Mouse (Mus musculus) lung, adult 2 months (tissue): ENCODE data around the gene Ccdc163. TPM values are rescaled to one million over a fixed set of nuclear protein-coding genes. Genes with fewer than 3 reads are reported as not detected.
A peak's percentile ranks its signal among the peaks of the same experiment; 100 is the strongest.

ENCODE experiments used
- DNase-seq: peaks from one replicate; pipeline ENCODE4 v3.0.0; 2022
- H3K4me1 ChIP-seq: fragments of 200-500 bp; 2 replicates; pipeline ENCODE4 v1.6.1; 2011; ENCODE audit warnings: low read length; ENCODE audit not compliant: control insufficient read depth, insufficient read depth
- H3K4me3 ChIP-seq: fragments of 200-500 bp; replicated peaks from 2 replicates; pipeline ENCODE3; 2011; ENCODE audit warnings: low read depth, mild to moderate bottlenecking, control low read depth, low read length; ENCODE audit errors: extremely low read depth
- CTCF ChIP-seq: fragments of 200-500 bp; IDR thresholded peaks from 2 replicates; pipeline ENCODE4 v1.5.1; 2011; ENCODE audit warnings: mild to moderate bottlenecking, low read length, control low read depth; ENCODE audit not compliant: insufficient read depth
- POLR2A ChIP-seq: fragments of 200-500 bp; IDR thresholded peaks from 2 replicates; pipeline ENCODE4 v1.6.1; 2011; ENCODE audit warnings: low read depth, mild to moderate bottlenecking, control low read depth, low read length, borderline replicate concordance; ENCODE audit errors: extremely low read depth
- WGBS: fragments of 180-500 bp; shearing (Covaris S2); methylation state at CpG from one replicate; pipeline ENCODE4 v1.1.7; 2018; 5-methylcytosine and 5-hydroxymethylcytosine counted together
- polyA plus RNA-seq: library from polyadenylated mRNA; depleted of rRNA; stranded (reverse); fragments of >200 nt; gene quantifications from 2 replicates; pipeline ENCODE4 v1.2.3, GENCODE M21; 2012

Ccdc163 gene
- polyA plus RNA-seq, 1 experiment, result 27.4 TPM

DNA sequence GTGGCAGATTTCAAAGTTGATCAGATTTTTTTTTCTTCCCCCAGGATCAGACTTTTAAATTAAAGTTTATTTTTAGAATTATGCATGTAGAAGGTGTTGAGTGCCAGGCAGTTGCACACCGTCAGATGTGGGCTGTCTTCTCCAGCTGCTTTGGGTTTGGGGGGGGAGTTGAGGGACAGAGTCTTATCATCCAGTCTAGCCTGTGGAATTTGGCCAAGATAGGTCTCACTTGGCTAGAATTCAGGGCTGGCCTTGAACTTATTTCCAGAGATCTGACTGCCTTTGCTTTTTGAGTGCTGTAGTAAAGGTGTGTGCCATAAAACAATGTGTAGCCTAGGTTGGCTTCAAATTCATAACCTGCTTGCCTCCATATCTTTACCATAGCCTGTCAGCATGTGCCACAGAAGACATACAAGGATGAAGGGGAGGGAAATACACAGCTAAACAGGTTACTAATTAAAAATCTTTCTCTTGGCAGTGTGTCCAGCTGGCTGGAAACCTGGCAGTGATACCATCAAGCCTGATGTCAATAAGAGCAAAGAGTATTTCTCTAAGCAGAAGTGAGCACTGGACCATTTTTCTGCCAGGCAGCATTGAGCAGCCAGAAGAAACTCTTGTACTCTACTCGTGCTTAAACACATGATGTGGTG lies 9.5 kb upstream of the Ccdc163 start:
- Histone ChIP-seq H3K4me3 (no peak overlapping the region), H3K4me1 (0 out of 2 replicates have a peak, but pooled peaks cover 3% of the 10 kb centered on the region)
- TF ChIP-seq POLR2A (no peak), CTCF (no peak)
- WGBS, result 48% methylated on average over 2 of the region's 2 CpGs
- DNase-seq, result no peak

DNA sequence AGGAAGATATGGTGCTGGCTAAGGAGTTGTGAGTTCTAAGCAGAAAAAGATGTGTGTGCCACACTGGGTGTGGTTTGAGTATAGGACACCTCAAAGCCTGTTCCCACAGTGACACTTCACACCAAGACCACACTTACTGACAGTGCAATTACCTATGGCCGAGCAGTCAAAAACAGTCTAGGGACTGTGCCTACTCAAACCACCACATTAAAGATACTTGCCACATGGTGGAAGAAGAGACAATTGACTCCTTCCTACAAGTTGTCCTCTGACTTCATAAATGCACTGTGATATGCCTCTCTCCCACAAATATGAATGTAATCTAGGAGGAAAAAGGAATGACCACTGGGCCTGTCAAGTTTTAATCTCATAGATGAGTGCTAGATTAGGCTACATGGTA lies 7.3 kb upstream of the Ccdc163 start:
- TF ChIP-seq CTCF (no peak), POLR2A (no peak)
- 87% methylated on average over 1 of the region's 1 CpGs for WGBS
- no peak for DNase-seq
- H3K4me3 ChIP-seq, result no peak overlapping the region
- 0 out of 2 replicates have a peak, but pooled peaks cover 3% of the 10 kb centered on the region for H3K4me1 ChIP-seq

DNA sequence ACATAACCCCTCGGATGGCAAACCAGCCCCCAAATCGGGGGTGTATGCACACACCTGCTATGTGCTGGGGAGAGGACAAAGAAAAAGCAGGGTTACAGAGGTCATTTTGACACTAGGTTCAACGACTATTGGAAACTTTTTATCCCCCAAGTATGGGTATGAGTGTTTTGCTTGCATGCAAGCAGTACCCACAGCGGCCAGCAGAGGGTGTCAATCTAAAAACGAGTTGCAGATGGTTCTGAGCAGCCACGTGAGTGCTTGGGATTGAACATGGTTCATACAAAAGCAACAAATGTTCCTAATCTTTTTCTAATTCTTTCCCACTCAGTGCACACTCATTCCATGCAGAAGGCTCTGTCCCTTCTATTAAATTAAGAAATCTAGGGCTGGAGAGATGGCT lies 4.5 kb upstream of the Ccdc163 start:
- peak; percentile 81 for TF ChIP-seq CTCF
- TF ChIP-seq POLR2A, result no peak
- peak; percentile 74 for DNase-seq
- Histone ChIP-seq H3K4me1 (peaks cover 4% of the 10 kb centered on the region; the same call in 1 of the 2 replicates), H3K4me3 (no peak overlapping the region)
- WGBS, result 30% methylated on average over 6 of the region's 6 CpGs

DNA sequence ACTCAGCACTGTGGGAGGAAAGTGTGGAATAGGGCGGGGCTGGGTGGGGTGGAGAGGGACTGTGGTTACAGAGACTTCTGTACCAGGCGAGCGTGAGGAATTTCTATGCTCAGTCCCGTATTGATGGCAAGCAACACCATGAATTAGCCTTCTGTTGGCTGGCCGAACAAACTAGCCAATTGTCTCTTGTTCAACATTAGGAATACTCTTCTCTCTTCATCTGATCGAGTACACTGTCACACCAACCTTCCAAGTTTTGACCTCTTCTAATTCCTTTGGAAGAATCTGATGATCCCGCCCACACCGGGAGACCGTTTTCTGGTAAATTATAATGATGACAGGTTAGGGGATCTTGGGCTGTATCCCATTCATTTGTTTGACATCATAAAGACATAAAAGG lies 643 bp upstream of the Ccdc163 start:
- no peak for TF ChIP-seq POLR2A
- no peak for TF ChIP-seq CTCF
- Histone ChIP-seq H3K4me1 (peaks cover 2% of the 10 kb centered on the region; the same call in 1 of the 2 replicates), H3K4me3 (peak overlapping the region; percentile 89)
- no peak for DNase-seq
- WGBS, result 8% methylated on average over 9 of the region's 9 CpGs

DNA sequence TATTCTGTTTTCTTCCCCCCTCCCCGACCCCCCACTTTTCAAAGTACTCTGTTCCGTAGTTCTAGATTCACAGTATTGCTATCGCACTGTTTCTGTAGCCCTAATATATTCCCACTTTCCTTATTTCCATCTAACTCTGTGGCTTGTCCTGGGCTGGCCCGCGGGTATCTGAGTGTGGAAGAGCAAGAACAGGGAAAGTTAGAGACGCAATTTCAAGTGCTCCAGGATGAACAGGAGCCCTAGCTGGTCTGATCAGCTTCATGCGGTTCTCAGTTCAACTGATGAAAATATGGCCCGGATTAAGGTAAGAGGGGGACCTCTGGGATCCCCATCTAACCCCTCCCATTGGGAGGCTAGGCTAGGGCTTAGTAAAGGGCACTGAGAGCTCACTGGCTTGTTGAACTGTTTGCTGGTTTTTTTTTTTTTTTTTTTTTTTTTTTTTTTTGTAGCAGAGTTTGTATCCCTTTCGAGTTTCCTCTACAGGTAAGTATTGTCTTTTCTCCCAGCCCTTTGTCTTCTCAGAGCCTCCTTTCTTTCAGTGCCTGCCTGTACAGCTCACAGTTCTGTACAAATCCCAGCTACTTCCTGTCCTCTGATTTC lies 582 bp downstream of the Ccdc163 start:
- peaks cover 2% of the 10 kb centered on the region; the same call in 1 of the 2 replicates for H3K4me1 ChIP-seq
- WGBS, result 4% methylated on average over 9 of the region's 9 CpGs
- TF ChIP-seq CTCF (no peak), POLR2A (no peak)
- DNase-seq, result no peak
- peak overlapping the region; percentile 54 for H3K4me3 ChIP-seq

DNA sequence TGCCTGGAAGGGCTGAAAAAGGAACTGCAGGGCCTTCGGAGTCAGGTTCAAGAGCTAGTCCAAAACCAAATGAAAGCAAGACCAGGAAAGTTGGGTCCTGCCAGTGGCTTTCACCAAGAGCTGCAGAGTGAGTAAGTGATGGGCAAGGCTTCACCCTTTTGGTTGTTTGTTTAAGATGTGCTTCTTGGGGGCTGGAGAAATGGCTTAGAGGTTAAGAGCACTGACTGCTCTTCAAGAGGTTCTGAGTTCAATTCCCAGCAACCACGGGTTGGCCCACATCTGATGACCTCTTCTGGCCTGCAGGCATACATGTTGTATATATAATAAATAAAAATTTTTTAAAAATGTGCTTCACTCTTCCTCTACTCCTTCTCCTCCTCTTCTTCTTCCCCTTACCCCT lies 1.8 kb downstream of the Ccdc163 start:
- H3K4me1 ChIP-seq, result peaks cover 2% of the 10 kb centered on the region; the same call in 1 of the 2 replicates
- WGBS, result 87% methylated on average over 2 of the region's 2 CpGs
- TF ChIP-seq POLR2A (no peak), CTCF (no peak)
- no peak for DNase-seq
- no peak overlapping the region for H3K4me3 ChIP-seq

DNA sequence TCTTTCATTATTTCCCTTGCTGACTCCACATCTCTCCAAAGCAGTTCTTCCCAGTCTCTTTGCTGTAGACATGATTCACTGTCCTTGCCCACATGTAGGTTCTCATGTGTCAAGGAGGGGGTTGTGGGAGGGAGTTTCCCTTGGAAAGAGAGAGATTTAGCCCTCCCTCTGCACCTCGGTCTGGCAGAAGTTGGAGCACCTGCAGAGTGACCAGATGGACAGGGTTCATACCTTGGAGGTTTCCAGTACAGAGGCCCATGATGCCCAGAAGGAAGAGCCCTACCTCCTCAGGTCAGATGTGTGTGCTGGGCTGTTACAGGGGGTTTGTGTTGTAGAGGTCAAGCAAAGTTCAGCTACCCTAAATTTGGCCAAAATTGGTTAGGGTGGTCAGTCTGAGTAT lies 4.2 kb downstream of the Ccdc163 start:
- DNase-seq, result no peak
- 86% methylated on average over 1 of the region's 1 CpGs for WGBS
- no peak for TF ChIP-seq POLR2A
- TF ChIP-seq CTCF, result no peak
- Histone ChIP-seq H3K4me3 (no peak overlapping the region), H3K4me1 (peaks cover 2% of the 10 kb centered on the region; the same call in 1 of the 2 replicates)

DNA sequence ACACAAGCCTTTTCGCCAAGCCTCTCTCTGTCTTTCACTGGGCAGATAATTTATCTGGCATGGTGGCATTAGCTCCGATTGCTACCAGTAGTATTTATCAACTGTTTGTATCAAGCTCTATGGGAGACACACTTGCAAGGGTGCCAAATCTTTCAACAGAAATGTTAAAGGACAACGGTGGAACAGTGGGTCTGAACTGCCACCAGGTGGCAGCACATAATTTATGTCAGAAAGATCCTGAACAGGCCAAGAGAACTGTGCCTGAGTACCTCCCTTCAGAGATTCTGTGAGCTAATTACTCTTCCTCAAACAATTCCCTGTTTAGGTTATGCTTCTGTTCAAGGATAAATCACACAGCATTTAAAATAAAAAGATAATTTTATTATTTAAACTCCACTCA lies 11.1 kb downstream of the Ccdc163 start:
- peak; percentile 40 for DNase-seq
- peaks cover 2% of the 10 kb centered on the region; the same call in 1 of the 2 replicates for H3K4me1 ChIP-seq
- H3K4me3 ChIP-seq, result no peak overlapping the region
- 7% methylated on average over 3 of the region's 3 CpGs for WGBS
- TF ChIP-seq CTCF, result peak; percentile 61
- TF ChIP-seq POLR2A, result no peak

DNA sequence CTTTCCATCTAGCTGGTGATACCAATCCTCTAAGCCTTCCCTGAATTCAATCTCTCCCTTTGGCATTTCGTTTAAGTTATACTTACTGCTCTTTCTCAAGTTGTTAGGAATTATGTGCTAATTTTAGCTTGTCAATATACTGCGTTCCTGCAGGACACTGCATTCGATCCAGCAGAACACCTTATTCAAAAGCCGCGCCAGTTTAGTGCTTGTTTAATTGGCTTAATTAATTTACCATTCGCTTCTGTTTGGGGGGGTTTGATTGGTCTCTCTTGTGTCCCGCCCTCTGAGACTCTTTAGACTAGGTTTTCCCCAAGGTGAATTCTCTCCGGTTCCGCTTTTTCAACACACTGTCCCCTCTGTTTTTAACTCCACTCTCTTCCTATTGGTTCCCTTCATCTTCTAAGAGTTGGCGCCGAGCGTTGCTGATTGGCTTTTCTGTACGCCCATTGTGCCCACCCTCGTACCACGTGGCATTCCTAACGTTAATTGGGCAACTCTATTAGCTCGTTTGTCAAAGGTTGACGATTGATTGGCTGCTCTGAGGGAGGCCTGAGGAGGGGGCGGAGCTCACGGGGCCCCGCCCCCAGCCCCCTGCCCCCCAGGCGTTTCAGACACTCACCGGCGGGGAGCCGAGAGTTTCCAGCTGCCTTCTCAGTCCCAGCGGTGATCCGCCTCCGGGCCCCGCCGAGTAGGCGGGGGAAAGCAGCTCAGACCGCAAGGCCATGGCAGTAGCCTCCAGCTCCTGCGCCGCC lies 12.2 kb downstream of the Ccdc163 start, which contains the start of gene Tesk2:
Tesk2 (plus strand) TSS at position 606 of the 755 bp plus-strand sequence.
- TF ChIP-seq CTCF (no peak), POLR2A (peak; percentile 42; the same call in 1 of the 2 replicates)
- WGBS, result under 1% methylated on average over 32 of the region's 34 CpGs
- DNase-seq, result peak; percentile 80
- Histone ChIP-seq H3K4me1 (peaks cover 2% of the 10 kb centered on the region; the same call in 1 of the 2 replicates), H3K4me3 (peak within 1 kb of the TSS; percentile 65)
